Mouse (Mus musculus) stomach, postnatal 0 days (tissue): ENCODE data around the gene Slpi. TPM values are rescaled to one million over a fixed set of nuclear protein-coding genes. Genes with fewer than 3 reads are reported as not detected.

Source experiments
- ATAC-seq: fragments of 200-750 bp; cut with Nextera tagmentation; 2 replicates; pipeline ENCODE4 v1.8.0; 2017; ENCODE audit not compliant: low FRiP score, low TSS enrichment
- DNase-seq: peaks from one replicate; pipeline ENCODE4 v3.0.0-alpha.2; 2016; ENCODE audit warnings: low spot score
- H3K27ac ChIP-seq: fragments of 300-500 bp; sonication (generic); replicated peaks from 2 replicates; pipeline ENCODE4 v1.5.1; 2014; ENCODE audit warnings: mild to moderate bottlenecking, control low read depth
- H3K27me3 ChIP-seq: fragments of 300-500 bp; sonication (generic); 2 replicates; pipeline ENCODE4 v1.6.1; 2014; ENCODE audit warnings: low read length; ENCODE audit not compliant: control insufficient read depth, insufficient read depth
- H3K36me3 ChIP-seq: fragments of 300-500 bp; sonication (generic); 2 replicates; pipeline ENCODE4 v1.6.1; 2014; ENCODE audit warnings: low read length, mixed read lengths; ENCODE audit not compliant: control insufficient read depth, insufficient read depth
- H3K4me1 ChIP-seq: fragments of 300-500 bp; sonication (generic); replicated peaks from 2 replicates; pipeline ENCODE4 v1.6.1; 2014; ENCODE audit warnings: antibody characterized with exemption; ENCODE audit not compliant: control insufficient read depth, insufficient read depth
- H3K4me2 ChIP-seq: fragments of 300-500 bp; sonication (generic); replicated peaks from 2 replicates; pipeline ENCODE4 v1.6.1; 2014; ENCODE audit warnings: low read depth, mild to moderate bottlenecking, control low read depth, moderate library complexity
- H3K4me3 ChIP-seq: fragments of 300-500 bp; sonication (generic); 2 replicates; pipeline ENCODE4 v1.5.1; 2014; ENCODE audit warnings: low read depth, low read length, control low read depth
- H3K9ac ChIP-seq: fragments of 300-500 bp; sonication (generic); 2 replicates; pipeline ENCODE4 v1.6.1; 2014; ENCODE audit warnings: mild to moderate bottlenecking, low read length, control low read depth, mixed read lengths
- H3K9me3 ChIP-seq: fragments of 300-500 bp; sonication (generic); 2 replicates; pipeline ENCODE4 v1.6.1; 2016; ENCODE audit warnings: low read length; ENCODE audit not compliant: control insufficient read depth
- CTCF ChIP-seq: IDR thresholded peaks from 2 replicates; pipeline ENCODE4 v1.5.1; 2016; ENCODE audit warnings: antibody characterized with exemption, low read depth, mild to moderate bottlenecking, moderate library complexity
- EP300 ChIP-seq: optimal IDR thresholded peaks from 2 replicates; pipeline ENCODE3; 2016; ENCODE audit warnings: antibody characterized with exemption
- WGBS: fragments of 180-500 bp; shearing (Covaris S2); extraction: QIAGEN DNeasy Blood & Tissue Kit; methylation state at CpG from one replicate; pipeline ENCODE4 v1.1.7; 2014; 5-methylcytosine and 5-hydroxymethylcytosine counted together
- polyA plus RNA-seq: library from polyadenylated mRNA; unstranded; fragments of >200 nt; fragmentation: Nextera tagmentation; extraction: Ambion mirVana; gene quantifications from 2 replicates; pipeline ENCODE4 v1.2.1, GENCODE M21; 2015

Slpi gene
- polyA plus RNA-seq, 1 experiment from 2014 or later, result 4,305 TPM

GRCm38 (mm10) chr2:164368620-164369105, 20.2 kb downstream of the Slpi start:
- Histone ChIP-seq H3K9me3 (no peaks in the 10 kb centered on the region), H3K4me1 (no peaks in the 10 kb centered on the region), H3K9ac (no peak overlapping the region), H3K4me2 (no peak overlapping the region), H3K4me3 (no peak overlapping the region), H3K27me3 (no peaks in the 10 kb centered on the region), H3K36me3 (no peaks in the 10 kb centered on the region), H3K27ac (no peak overlapping the region)
- TF ChIP-seq EP300 (no peak), CTCF (no peak)
- DNase-seq, result no peak
- 72% methylated on average over 6 of the region's 6 CpGs for WGBS
- ATAC-seq, result no peak

- Histone ChIP-seq H3K9ac (no peak overlapping the region), H3K9me3 (no peaks in the 10 kb centered on the region), H3K4me2 (no peak overlapping the region), H3K27me3 (no peaks in the 10 kb centered on the region), H3K4me3 (no peak overlapping the region), H3K36me3 (no peaks in the 10 kb centered on the region), H3K4me1 (no peaks in the 10 kb centered on the region), H3K27ac (no peak overlapping the region)
- DNase-seq (no peak), ATAC-seq (no peak)
- 54% methylated on average over 3 of the region's 3 CpGs for WGBS
- TF ChIP-seq EP300 (no peak), CTCF (no peak)
These were observed 21.9 kb downstream of the Slpi start for GRCm38 (mm10) chr2:164366947-164367346.

DNA sequence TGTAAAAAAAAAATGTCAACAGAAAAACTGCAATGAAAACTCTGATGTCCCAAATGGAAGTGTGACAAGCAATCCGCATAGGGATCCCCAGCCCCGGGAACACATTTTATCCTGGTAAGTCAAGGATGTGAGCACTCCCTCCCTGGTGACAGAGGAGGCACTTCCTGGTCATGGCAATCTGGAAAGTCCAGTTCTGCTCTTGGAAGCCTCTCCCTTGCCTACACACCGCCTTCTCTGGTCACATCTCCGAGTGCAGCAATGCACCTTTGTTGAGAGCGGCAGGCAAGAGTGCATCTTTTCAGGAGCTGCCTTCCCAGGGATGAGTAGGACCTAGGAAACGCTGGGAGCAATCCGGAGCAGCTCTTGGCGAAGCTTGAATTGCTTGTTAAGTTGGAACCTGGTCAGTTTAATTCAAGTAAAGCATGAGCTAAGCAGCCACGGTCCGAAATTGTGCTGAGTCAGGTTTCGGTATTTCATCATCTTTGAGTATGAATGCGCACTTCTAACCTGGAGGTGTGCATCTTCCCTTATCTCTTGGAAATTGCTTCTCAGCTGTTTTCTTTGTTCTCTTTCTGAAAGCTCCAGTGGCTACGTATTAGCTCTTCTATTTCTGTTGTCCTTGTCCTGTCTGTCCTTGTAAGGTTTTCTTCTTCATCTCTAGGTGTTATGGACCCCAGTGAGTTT, 27.8 kb downstream of the Slpi start:
- Histone ChIP-seq H3K27me3 (no peaks in the 10 kb centered on the region), H3K36me3 (no peaks in the 10 kb centered on the region), H3K4me3 (no peak overlapping the region), H3K4me2 (no peak overlapping the region), H3K9me3 (no peaks in the 10 kb centered on the region), H3K27ac (no peak overlapping the region), H3K9ac (no peak overlapping the region), H3K4me1 (no peaks in the 10 kb centered on the region)
- TF ChIP-seq EP300 (no peak), CTCF (no peak)
- WGBS, result 27% methylated on average over 13 of the region's 13 CpGs
- ATAC-seq (0 out of 2 replicates have a peak, but pooled peaks have one; percentile 53), DNase-seq (peak; percentile 27)

DNA sequence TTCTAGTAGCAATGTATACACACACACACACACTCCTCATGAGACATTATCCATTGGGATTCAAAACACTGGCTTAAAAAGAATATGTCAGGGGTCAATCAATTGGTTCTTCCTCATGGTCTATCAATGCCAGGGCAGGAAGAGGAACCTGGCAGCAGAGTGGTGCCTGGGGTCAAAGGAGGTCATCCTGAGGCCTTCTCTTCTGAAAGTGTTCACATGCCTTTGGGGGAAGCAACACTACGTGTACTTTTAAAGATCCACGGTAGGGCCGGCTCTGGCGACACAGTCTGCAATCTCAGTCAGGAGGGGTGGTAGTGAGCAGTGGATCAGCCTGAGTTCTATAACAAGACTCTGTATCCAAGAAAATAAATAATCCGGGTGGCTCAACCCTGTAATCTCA, 29.2 kb downstream of the Slpi start:
- H3K4me2 ChIP-seq, result no peak overlapping the region
- no peaks in the 10 kb centered on the region for H3K4me1 ChIP-seq
- H3K36me3 ChIP-seq, result no peaks in the 10 kb centered on the region
- 80% methylated on average over 5 of the region's 5 CpGs for WGBS
- H3K9me3 ChIP-seq, result no peaks in the 10 kb centered on the region
- H3K27me3 ChIP-seq, result no peaks in the 10 kb centered on the region
- ATAC-seq (no peak), DNase-seq (no peak)
- no peak overlapping the region for H3K4me3 ChIP-seq
- no peak overlapping the region for H3K9ac ChIP-seq
- no peak overlapping the region for H3K27ac ChIP-seq
- no peak for TF ChIP-seq CTCF
- TF ChIP-seq EP300, result no peak

- no peak overlapping the region for H3K9ac ChIP-seq
- 80% methylated on average over 5 of the region's 5 CpGs for WGBS
- no peak for ATAC-seq
These were observed 29.9 kb downstream of the Slpi start for GRCm38 (mm10) chr2:164359031-164359430.

GRCm38 (mm10) chr2:164358373-164358772, 30.5 kb downstream of the Slpi start:
- ATAC-seq (no peak), DNase-seq (no peak)
- Histone ChIP-seq H3K27ac (no peak overlapping the region), H3K9ac (no peak overlapping the region), H3K4me2 (no peak overlapping the region), H3K36me3 (no peaks in the 10 kb centered on the region), H3K9me3 (no peaks in the 10 kb centered on the region), H3K4me1 (no peaks in the 10 kb centered on the region), H3K27me3 (no peaks in the 10 kb centered on the region), H3K4me3 (no peak overlapping the region)
- TF ChIP-seq EP300 (no peak), CTCF (peak; percentile 58)
- 82% methylated on average over 3 of the region's 3 CpGs for WGBS

More at GRCm38 (mm10) chr2:164359031-164359430, 29.9 kb downstream of the Slpi start:
- no peaks in the 10 kb centered on the region for H3K9me3 ChIP-seq
- H3K27ac ChIP-seq, result no peak overlapping the region
- H3K4me1 ChIP-seq, result no peaks in the 10 kb centered on the region
- H3K36me3 ChIP-seq, result no peaks in the 10 kb centered on the region
- H3K27me3 ChIP-seq, result no peaks in the 10 kb centered on the region
- H3K4me3 ChIP-seq, result no peak overlapping the region
- no peak for TF ChIP-seq CTCF
- no peak for TF ChIP-seq EP300
- DNase-seq, result no peak
- no peak overlapping the region for H3K4me2 ChIP-seq
